Mouse (Mus musculus) small intestine, adult 2 months (tissue): Measurements from ENCODE around the gene Elavl4. TPM values are rescaled to one million over a fixed set of nuclear protein-coding genes. Genes with fewer than 3 reads are reported as not detected.

Source experiments
- H3K27ac ChIP-seq: fragments of 200-500 bp; 2 replicates; pipeline ENCODE4 v1.5.1; 2012; ENCODE audit warnings: low read depth, low read length, control low read depth, inconsistent platforms; ENCODE audit not compliant: insufficient read depth
- H3K27me3 ChIP-seq: fragments of 200-500 bp; 2 replicates; pipeline ENCODE4 v1.6.1; 2012; ENCODE audit warnings: mild to moderate bottlenecking, moderate library complexity, low read length, inconsistent platforms; ENCODE audit not compliant: control insufficient read depth, insufficient read depth
- H3K36me3 ChIP-seq: fragments of 200-500 bp; 2 replicates; pipeline ENCODE4 v1.6.1; 2012; ENCODE audit warnings: mild to moderate bottlenecking, low read length, control low read depth, inconsistent platforms; ENCODE audit not compliant: control insufficient read depth, insufficient read depth
- H3K4me1 ChIP-seq: fragments of 200-500 bp; 2 replicates; pipeline ENCODE4 v1.6.1; 2012; ENCODE audit warnings: low read length, inconsistent platforms, mixed read lengths; ENCODE audit not compliant: control insufficient read depth, insufficient read depth, insufficient read length
- H3K4me3 ChIP-seq: fragments of 200-500 bp; 2 replicates; pipeline ENCODE4 v1.5.1; 2012; ENCODE audit warnings: low read depth, mild to moderate bottlenecking, control low read depth, inconsistent platforms, low read length, moderate library complexity
- CTCF ChIP-seq: fragments of 200-500 bp; IDR thresholded peaks from 2 replicates; pipeline ENCODE4 v1.5.1; 2012; ENCODE audit warnings: low read depth, mild to moderate bottlenecking, control low read depth, inconsistent platforms, low read length, moderate library complexity, mixed read lengths; ENCODE audit not compliant: insufficient replicate concordance, insufficient read length; ENCODE audit errors: extremely low read depth
- POLR2A ChIP-seq: fragments of 200-500 bp; IDR thresholded peaks from 2 replicates; pipeline ENCODE4 v1.6.1; 2012; ENCODE audit warnings: low read depth, mild to moderate bottlenecking, control low read depth, inconsistent platforms, low read length, moderate library complexity
- WGBS: fragments of 180-500 bp; shearing (Covaris S2); methylation state at CpG from one replicate; pipeline ENCODE4 v1.1.7; 2018; 5-methylcytosine and 5-hydroxymethylcytosine counted together
- polyA plus RNA-seq: library from polyadenylated mRNA; depleted of rRNA; stranded (reverse); fragments of >200 nt; gene quantifications from 2 replicates; pipeline ENCODE4 v1.2.3, GENCODE M21; 2012

Gene Elavl4
- polyA plus RNA-seq, 1 experiment, result 0.94 TPM

DNA sequence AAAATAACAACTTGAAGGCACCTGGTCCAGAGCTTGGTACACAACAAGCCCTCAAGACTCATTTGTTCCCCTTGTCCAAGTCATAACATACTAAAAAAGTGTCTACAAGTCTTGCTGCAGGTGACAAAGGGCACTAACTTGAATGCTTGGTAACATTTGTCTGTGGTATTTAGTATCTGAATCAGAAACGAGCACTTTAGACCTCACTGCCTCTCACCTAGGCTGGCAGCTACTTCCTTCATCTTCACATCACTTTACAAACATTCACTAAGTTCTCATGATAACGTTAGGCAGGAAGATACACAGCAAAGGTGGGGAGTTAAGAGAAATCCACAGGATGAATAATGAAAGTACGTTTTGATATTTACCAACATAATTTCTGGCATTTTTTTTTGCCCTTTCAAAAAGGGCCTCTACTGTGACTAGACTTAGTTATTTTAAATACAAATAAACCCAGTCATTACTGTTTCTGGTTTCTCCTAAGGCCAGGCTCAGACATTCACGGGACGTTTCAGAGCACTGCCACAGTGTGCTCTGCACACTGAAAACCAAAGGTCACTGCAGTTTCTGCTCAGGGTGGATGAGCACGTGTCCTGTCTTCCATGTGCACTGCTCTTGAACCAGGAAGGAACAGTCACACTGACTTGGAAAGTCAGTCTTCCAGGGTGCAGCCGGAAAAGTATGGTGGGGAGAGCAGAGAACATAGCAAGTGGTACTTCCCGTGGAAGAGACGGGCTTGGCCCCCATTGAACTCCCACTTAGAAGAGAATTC is 84.7 kb downstream of the Elavl4 start:
- 36% methylated on average over 9 of the region's 9 CpGs for WGBS

DNA sequence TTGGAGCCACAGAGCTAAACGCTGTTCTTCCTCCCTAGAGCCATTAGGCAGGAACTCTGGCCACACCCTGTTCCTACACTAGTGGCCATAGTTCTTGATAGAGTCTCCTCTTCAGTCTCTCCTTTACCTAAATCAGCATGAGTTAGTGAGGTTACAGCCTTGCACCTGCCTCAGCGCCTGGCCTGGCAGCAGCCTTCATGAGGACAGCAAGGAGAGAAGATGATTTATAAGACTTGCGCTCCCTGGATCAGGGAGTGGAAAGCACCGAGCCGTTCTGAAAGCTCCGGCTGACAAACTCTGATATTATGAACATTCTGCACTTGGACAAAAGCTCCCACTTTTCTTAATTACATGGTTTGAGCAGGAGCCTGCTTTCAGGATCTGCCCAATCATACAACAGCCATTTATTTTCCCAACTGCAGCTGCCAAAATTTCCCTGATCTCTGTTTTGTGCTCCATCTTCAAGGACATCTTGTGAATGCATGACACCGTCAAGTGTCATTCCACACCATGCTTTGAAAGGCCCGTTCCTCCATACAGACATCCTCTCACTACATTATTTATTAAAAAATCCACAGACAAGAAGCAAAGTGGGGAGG is 87.3 kb downstream of the Elavl4 start:
- H3K4me3 ChIP-seq, result no peak overlapping the region
- WGBS, result 71% methylated on average over 8 of the region's 8 CpGs
- no peak overlapping the region for H3K27ac ChIP-seq
- no peaks in the 10 kb centered on the region for H3K36me3 ChIP-seq
- no peaks in the 10 kb centered on the region for H3K4me1 ChIP-seq
- no peaks in the 10 kb centered on the region for H3K27me3 ChIP-seq
- no peak for TF ChIP-seq POLR2A

More for the DNA sequence above, 84.7 kb downstream of the Elavl4 start:
- H3K4me1 ChIP-seq, result no peaks in the 10 kb centered on the region
- TF ChIP-seq POLR2A, result no peak
- no peak for TF ChIP-seq CTCF
- H3K27ac ChIP-seq, result no peak overlapping the region
- no peak overlapping the region for H3K4me3 ChIP-seq
- no peaks in the 10 kb centered on the region for H3K27me3 ChIP-seq
- no peaks in the 10 kb centered on the region for H3K36me3 ChIP-seq

DNA sequence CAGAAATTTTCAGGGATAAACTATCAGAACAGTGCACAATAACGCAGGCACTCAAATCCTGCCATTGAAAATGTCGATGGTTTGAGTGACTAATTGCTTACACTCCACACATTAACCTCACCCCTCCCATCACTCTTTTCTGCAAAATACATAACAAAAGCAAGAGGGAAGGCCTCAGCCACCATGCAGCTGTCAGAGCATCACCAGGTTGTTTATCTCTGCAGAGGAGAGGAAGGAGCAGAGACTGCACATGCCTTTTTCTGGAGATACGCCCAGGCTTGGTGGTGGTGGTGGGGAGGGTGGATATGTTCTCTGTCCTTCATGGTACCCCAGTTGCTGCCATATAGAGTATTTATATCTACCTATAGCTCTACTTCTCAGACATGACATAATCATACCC is 94.3 kb downstream of the Elavl4 start:
- no peaks in the 10 kb centered on the region for H3K4me1 ChIP-seq
- H3K27me3 ChIP-seq, result no peaks in the 10 kb centered on the region
- no peak overlapping the region for H3K4me3 ChIP-seq
- H3K27ac ChIP-seq, result no peak overlapping the region
- H3K36me3 ChIP-seq, result no peaks in the 10 kb centered on the region
- 68% methylated on average over 3 of the region's 3 CpGs for WGBS
- TF ChIP-seq CTCF, result no peak

DNA sequence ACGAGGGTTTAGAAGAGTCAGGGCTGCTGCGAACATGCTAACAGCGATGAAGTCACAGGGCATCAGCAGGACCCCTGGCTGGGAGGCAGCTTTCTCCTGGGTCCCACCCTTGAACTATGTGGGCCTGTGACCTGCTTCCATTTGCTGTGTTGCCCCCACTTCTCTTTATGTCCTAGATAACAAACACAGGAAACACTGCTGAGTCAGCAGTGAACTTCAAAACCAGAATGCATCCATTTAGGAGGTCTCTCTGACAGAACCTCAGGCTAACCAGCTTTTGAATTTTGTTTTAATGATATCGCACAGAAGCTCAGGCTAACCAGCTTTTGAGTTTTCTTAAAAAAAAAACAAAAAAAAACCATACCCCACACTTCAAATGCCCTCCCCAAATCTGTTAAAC is 96.1 kb downstream of the Elavl4 start:
- Histone ChIP-seq H3K27me3 (no peaks in the 10 kb centered on the region), H3K4me1 (no peaks in the 10 kb centered on the region), H3K27ac (no peak overlapping the region), H3K36me3 (no peaks in the 10 kb centered on the region), H3K4me3 (no peak overlapping the region)
- WGBS, result 84% methylated on average over 4 of the region's 4 CpGs
- TF ChIP-seq POLR2A (no peak), CTCF (no peak)

DNA sequence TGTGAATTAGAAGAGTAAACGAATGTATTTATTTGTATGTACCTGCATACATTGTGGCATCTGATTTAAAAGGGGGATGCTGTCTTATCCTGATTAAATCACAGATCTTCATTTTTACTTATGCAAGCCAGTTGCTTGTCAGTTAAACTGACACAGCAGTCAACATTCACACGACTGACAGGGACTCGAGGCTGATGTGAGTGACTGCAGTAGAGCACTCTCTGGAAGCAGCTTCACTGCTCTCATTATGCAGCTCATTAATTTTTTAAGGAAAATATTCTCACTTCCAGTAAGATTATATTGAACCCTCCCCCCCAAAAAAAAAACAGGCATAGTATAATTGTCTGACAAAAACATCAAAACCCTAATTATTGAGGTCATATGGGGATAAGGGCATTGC is 101.7 kb downstream of the Elavl4 start:
- Histone ChIP-seq H3K27ac (no peak overlapping the region), H3K36me3 (no peaks in the 10 kb centered on the region), H3K27me3 (no peaks in the 10 kb centered on the region), H3K4me1 (no peaks in the 10 kb centered on the region), H3K4me3 (no peak overlapping the region)
- TF ChIP-seq POLR2A, result no peak
- TF ChIP-seq CTCF, result no peak
- WGBS, result 74% methylated on average over 3 of the region's 3 CpGs

DNA sequence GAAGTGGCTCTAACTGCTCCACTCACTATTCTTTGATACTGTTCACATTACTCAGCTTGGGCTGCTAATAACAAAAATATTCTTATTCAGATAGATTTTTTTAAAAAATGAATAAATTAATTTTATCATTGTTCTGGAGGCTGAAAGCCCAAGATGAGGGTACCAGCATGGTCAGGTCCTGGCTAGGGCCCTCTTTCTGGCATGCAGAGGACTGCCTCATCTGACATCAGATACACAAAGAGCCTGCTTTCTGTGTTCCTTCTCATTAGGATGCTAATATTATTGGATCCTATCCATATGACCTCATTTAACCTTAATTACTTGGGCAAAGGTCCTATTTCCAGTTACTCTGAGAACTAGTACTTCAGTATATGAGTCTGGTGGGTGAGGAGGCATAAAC is 108.8 kb downstream of the Elavl4 start:
- H3K4me3 ChIP-seq, result no peak overlapping the region
- H3K27ac ChIP-seq, result no peak overlapping the region
- TF ChIP-seq CTCF, result no peak
- TF ChIP-seq POLR2A, result no peak
- no peaks in the 10 kb centered on the region for H3K4me1 ChIP-seq
- no peaks in the 10 kb centered on the region for H3K27me3 ChIP-seq
- H3K36me3 ChIP-seq, result no peaks in the 10 kb centered on the region

DNA sequence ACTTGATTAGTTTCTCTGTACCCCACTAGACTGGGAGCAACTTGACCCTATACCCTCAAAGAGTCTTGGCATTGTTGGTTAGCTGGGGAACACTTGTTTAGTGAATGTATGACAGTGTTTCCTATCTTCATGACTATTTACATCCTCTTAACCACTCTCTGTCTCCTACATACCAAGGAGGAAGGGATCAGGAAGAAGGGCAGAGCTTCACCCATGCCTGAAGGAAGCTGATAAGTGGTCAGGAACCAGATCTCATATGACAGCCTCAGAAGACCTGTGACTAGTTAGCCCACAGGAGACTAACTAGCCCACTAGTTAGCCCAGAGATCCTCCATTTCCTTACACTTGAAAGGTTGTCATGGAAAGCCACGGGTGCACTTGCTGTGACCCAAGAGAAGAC is 117.2 kb downstream of the Elavl4 start:
- Histone ChIP-seq H3K36me3 (no peaks in the 10 kb centered on the region), H3K4me1 (no peaks in the 10 kb centered on the region), H3K4me3 (no peak overlapping the region), H3K27ac (no peak overlapping the region), H3K27me3 (no peaks in the 10 kb centered on the region)
- TF ChIP-seq POLR2A, result no peak
- no peak for TF ChIP-seq CTCF
- 50% methylated on average over 1 of the region's 1 CpGs for WGBS
